Mouse (Mus musculus) cerebellum, adult 2 months (tissue): Measurements from ENCODE around the gene Gm20821. TPM values are rescaled to one million over a fixed set of nuclear protein-coding genes. Genes with fewer than 3 reads are reported as not detected.
"Not testable (repeated sequence)": the region's sequence is repeated elsewhere in the genome, so short reads cannot be mapped to it uniquely, and the experiment has no call there.

Experiments
- DNase-seq, 2 experiments: peaks; one replicate each; pipeline ENCODE4 v3.0.0; 2021
- H3K27ac ChIP-seq: fragments of 200-500 bp; 2 replicates; pipeline ENCODE4 v1.5.1; 2012; ENCODE audit warnings: low read length, control low read depth, inconsistent platforms; ENCODE audit not compliant: insufficient read depth
- H3K27me3 ChIP-seq: fragments of 200-500 bp; 2 replicates; pipeline ENCODE4 v1.6.1; 2012; ENCODE audit warnings: inconsistent platforms, mild to moderate bottlenecking, low read length, moderate library complexity; ENCODE audit not compliant: control insufficient read depth, insufficient read depth
- H3K4me1 ChIP-seq: fragments of 200-500 bp; 2 replicates; pipeline ENCODE4 v1.6.1; 2011; ENCODE audit warnings: low read length; ENCODE audit not compliant: control insufficient read depth, insufficient read depth
- H3K4me3 ChIP-seq: fragments of 200-500 bp; replicated peaks from 2 replicates; pipeline ENCODE3; 2011; ENCODE audit warnings: mild to moderate bottlenecking, low read depth, low read length, control low read depth; ENCODE audit not compliant: insufficient read depth
- WGBS: fragments of 180-500 bp; shearing (Covaris S2); methylation state at CpG from one replicate; pipeline ENCODE4 v1.1.7; 2018; 5-methylcytosine and 5-hydroxymethylcytosine counted together
- polyA plus RNA-seq: library from polyadenylated mRNA; depleted of rRNA; stranded (reverse); fragments of >200 nt; gene quantifications from 2 replicates; pipeline ENCODE4 v1.2.3, GENCODE M21; 2012; rRNA removed

Gm20821 gene
- polyA plus RNA-seq, result not detected in 2 replicates

- H3K27ac ChIP-seq, H3K4me1 ChIP-seq, H3K4me3 ChIP-seq, DNase-seq, H3K27me3 ChIP-seq: not testable (repeated sequence)
- WGBS, result 25% methylated on average over 2 of the region's 2 CpGs
Observed at GRCm38 (mm10) chrY:9781504-9781903, at the start of gene Gm20821. Gm20821 (plus strand) TSS chrY:9781804.
